Mouse (Mus musculus) forebrain, embryonic 14.5 days (tissue): ENCODE measurements around the gene Ccn1. TPM values are rescaled to one million over a fixed set of nuclear protein-coding genes. Genes with fewer than 3 reads are reported as not detected.

ENCODE experiments used
- ATAC-seq: fragments of 200-750 bp; cut with Nextera tagmentation; 2 replicates; pipeline ENCODE4 v1.8.0; 2017; ENCODE audit warnings: mild to moderate bottlenecking, moderate library complexity
- DNase-seq: peaks from one replicate; pipeline ENCODE4 v3.0.0-alpha.2; 2015; ENCODE audit warnings: low spot score
- H3K27ac ChIP-seq: fragments of 300-500 bp; sonication (generic); 2 replicates; pipeline ENCODE4 v1.5.1; 2014; ENCODE audit warnings: low read depth, mild to moderate bottlenecking, control low read depth, low read length, moderate library complexity
- H3K27me3 ChIP-seq: fragments of 300-500 bp; sonication (generic); replicated peaks from 2 replicates; pipeline ENCODE4 v1.6.1; 2014; ENCODE audit warnings: low read length, control low read depth, mixed read lengths; ENCODE audit not compliant: control insufficient read depth, insufficient read depth
- H3K36me3 ChIP-seq: fragments of 300-500 bp; sonication (generic); 2 replicates; pipeline ENCODE4 v1.6.1; 2014; ENCODE audit warnings: low read length, control low read depth; ENCODE audit not compliant: control insufficient read depth, insufficient read depth
- H3K4me1 ChIP-seq: fragments of 300-500 bp; sonication (generic); 2 replicates; pipeline ENCODE4 v1.6.1; 2014; ENCODE audit warnings: antibody characterized with exemption, low read length, control low read depth; ENCODE audit not compliant: control insufficient read depth, insufficient read depth
- H3K4me2 ChIP-seq: fragments of 300-500 bp; sonication (generic); 2 replicates; pipeline ENCODE4 v1.6.1; 2014; ENCODE audit warnings: mild to moderate bottlenecking, control low read depth, low read length
- H3K4me3 ChIP-seq: fragments of 300-500 bp; sonication (generic); 2 replicates; pipeline ENCODE4 v1.5.1; 2014; ENCODE audit warnings: low read depth, low read length, control low read depth
- H3K9ac ChIP-seq: fragments of 300-500 bp; sonication (generic); 2 replicates; pipeline ENCODE4 v1.6.1; 2014; ENCODE audit warnings: mild to moderate bottlenecking, low read length, control low read depth, moderate library complexity
- H3K9me3 ChIP-seq: fragments of 300-500 bp; sonication (generic); replicated peaks from 2 replicates; pipeline ENCODE4 v1.6.1; 2016; ENCODE audit warnings: low read length, control low read depth, mixed read lengths; ENCODE audit not compliant: control insufficient read depth
- WGBS: fragments of 180-500 bp; shearing (Covaris S2); extraction: QIAGEN DNeasy Blood & Tissue Kit; methylation state at CpG from one replicate; pipeline ENCODE4 v1.1.7; 2014; 5-methylcytosine and 5-hydroxymethylcytosine counted together
- polyA plus RNA-seq: library from polyadenylated mRNA; unstranded; fragments of >200 nt; fragmentation: Nextera tagmentation; extraction: Ambion mirVana; gene quantifications from 2 replicates; pipeline ENCODE4 v1.2.1, GENCODE M21; 2014

The Ccn1 gene
- polyA plus RNA-seq, 1 experiment from 2014 or later = 14.6 TPM

GRCm38 (mm10) chr3:145601345-145601744 is 48.4 kb downstream of the Ccn1 start:
- peaks cover 59% of the 10 kb centered on the region; the same call in 1 of the 2 replicates for H3K36me3 ChIP-seq
- H3K27me3 ChIP-seq = no peaks in the 10 kb centered on the region
- H3K4me2 ChIP-seq = no peak overlapping the region
- H3K4me3 ChIP-seq = no peak overlapping the region
- ATAC-seq = no peak
- WGBS = 89% methylated on average over 6 of the region's 6 CpGs
- no peaks in the 10 kb centered on the region for H3K9me3 ChIP-seq
- no peaks in the 10 kb centered on the region for H3K4me1 ChIP-seq
- H3K9ac ChIP-seq = no peak overlapping the region
- DNase-seq = no peak
- H3K27ac ChIP-seq = no peak overlapping the region

GRCm38 (mm10) chr3:145600801-145601200 is 49.0 kb downstream of the Ccn1 start:
- Histone ChIP-seq H3K27me3 (no peaks in the 10 kb centered on the region), H3K9ac (no peak overlapping the region), H3K36me3 (peaks cover 60% of the 10 kb centered on the region), H3K9me3 (no peaks in the 10 kb centered on the region), H3K4me3 (no peak overlapping the region), H3K4me1 (no peaks in the 10 kb centered on the region), H3K27ac (no peak overlapping the region), H3K4me2 (no peak overlapping the region)
- no peak for ATAC-seq
- WGBS = 95% methylated on average over 6 of the region's 6 CpGs
- no peak for DNase-seq

- Histone ChIP-seq H3K9me3 (no peaks in the 10 kb centered on the region), H3K9ac (no peak overlapping the region), H3K4me1 (no peaks in the 10 kb centered on the region), H3K36me3 (peaks cover 63% of the 10 kb centered on the region), H3K27me3 (no peaks in the 10 kb centered on the region), H3K4me3 (no peak overlapping the region), H3K4me2 (no peak overlapping the region), H3K27ac (no peak overlapping the region)
- 96% methylated on average over 7 of the region's 7 CpGs for WGBS
- ATAC-seq = no peak
- no peak for DNase-seq
Measured at GRCm38 (mm10) chr3:145599059-145599458, 50.7 kb downstream of the Ccn1 start.

Other genes with a start within 250 kb of the Ccn1 start
- 28.0 and 28.8 TPM in 2 replicates for gene Znhit6, start 73.8 kb downstream of the Ccn1 start, polyA plus RNA-seq
- 129 and 147 TPM in 2 replicates for gene Ddah1, start 108.7 kb upstream of the Ccn1 start, polyA plus RNA-seq